Mouse (Mus musculus) thymus, adult 2 months (tissue): Measurements from ENCODE around the gene Stk32b.

Experiments used
- CTCF ChIP-seq: fragments of 200-500 bp; IDR thresholded peaks from 2 replicates; pipeline ENCODE4 v1.5.1; 2012; ENCODE audit warnings: mild to moderate bottlenecking, control low read depth, low read length, moderate library complexity, borderline replicate concordance; ENCODE audit not compliant: control insufficient read depth, poor library complexity, insufficient read depth; ENCODE audit errors: extremely low read depth
- POLR2A ChIP-seq: fragments of 200-500 bp; IDR thresholded peaks from 2 replicates; pipeline ENCODE4 v1.6.1; 2012; ENCODE audit warnings: mild to moderate bottlenecking, low read length, control low read depth, moderate library complexity; ENCODE audit not compliant: control insufficient read depth, poor library complexity, insufficient read depth; ENCODE audit errors: extremely low read depth

DNA sequence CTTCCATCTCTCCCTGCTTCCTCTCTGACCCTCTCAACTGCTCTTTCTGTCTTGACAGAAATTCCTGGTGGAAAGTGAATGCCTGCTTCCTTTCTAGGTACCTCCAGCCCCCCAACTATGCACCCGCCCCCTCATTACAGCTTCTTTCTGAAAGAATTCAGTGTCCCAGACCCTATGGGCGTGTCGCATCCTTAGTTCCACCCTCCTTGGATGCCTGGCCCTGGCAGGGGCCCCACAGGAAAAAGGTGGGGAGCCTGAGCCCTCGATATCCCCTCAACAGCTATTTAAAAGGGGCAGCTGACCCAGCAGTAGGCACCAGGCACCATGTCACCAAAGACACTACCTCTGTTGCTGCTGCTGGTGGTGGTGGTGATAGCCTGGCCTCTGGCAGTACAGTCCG, 18.3 kb upstream of the Stk32b start, which contains the start of gene Cytl1:
- TF ChIP-seq POLR2A = no peak
- TF ChIP-seq CTCF = no peak
